Mouse (Mus musculus) heart, postnatal 0 days (tissue): Measurements from ENCODE around the gene Kyat1.

Source experiments
- CTCF ChIP-seq: IDR thresholded peaks from 2 replicates; pipeline ENCODE4 v1.5.1; 2016; ENCODE audit warnings: antibody characterized with exemption, control low read depth, low read depth
- EP300 ChIP-seq: IDR thresholded peaks from 2 replicates; pipeline ENCODE4 v1.6.1; 2016; ENCODE audit warnings: antibody characterized with exemption, low read depth

DNA sequence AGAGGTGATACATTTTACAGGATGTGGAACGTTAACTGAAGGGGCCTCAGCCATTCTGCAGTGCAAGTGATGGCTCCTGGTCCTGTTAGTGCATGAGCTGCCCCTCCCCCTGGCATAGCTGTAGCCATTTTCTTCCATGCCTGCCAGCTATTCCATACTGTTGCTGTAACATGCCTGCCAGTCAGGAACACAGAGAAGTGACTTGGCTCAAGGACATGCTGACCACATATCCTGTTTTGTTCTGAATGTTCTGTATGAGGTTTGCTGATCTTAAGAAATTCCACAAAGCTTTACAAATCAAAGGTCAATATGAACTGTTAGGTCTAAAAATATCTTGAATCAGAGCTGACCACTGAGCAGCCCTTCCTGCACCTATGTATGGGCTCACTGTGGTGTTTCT is 7.3 kb upstream of the Kyat1 start:
- TF ChIP-seq CTCF (no peak), EP300 (no peak)
